Mouse (Mus musculus) CH12.LX (cell line): ENCODE results near the gene Alyref. TPM values are rescaled to one million over a fixed set of nuclear protein-coding genes. Genes with fewer than 3 reads are reported as not detected.
A peak's percentile ranks its signal among the peaks of the same experiment; 100 is the strongest.

ENCODE experiments used
- DNase-seq: peaks from one replicate; pipeline ENCODE4 v3.0.0-alpha.2; 2013; ENCODE audit errors: extremely low read depth
- H3K27ac ChIP-seq: 2 replicates; pipeline ENCODE4 v1.5.1; 2012; ENCODE audit warnings: low read depth, mild to moderate bottlenecking, control low read depth, moderate library complexity; ENCODE audit not compliant: insufficient read depth
- H3K27me3 ChIP-seq: replicated peaks from 2 replicates; pipeline ENCODE3; 2012; ENCODE audit warnings: inconsistent platforms
- H3K36me3 ChIP-seq, 2 experiments: replicated peaks in 1 of 2; 2 replicates each; pipeline versions ENCODE3 to v1.6.1; 2012; ENCODE audit warnings: inconsistent platforms in 1 of 2, low read length in 1 of 2, mild to moderate bottlenecking in 1 of 2, mixed read lengths in 1 of 2, moderate library complexity in 1 of 2; ENCODE audit not compliant: control insufficient read depth in 1 of 2, insufficient read depth in 1 of 2
- H3K4me1 ChIP-seq, 2 experiments: 2 replicates each; pipeline ENCODE4 v1.6.1; 2012; ENCODE audit warnings: inconsistent platforms in 1 of 2, moderate library complexity in 1 of 2; ENCODE audit not compliant: insufficient read depth in 2 of 2, control insufficient read depth in 1 of 2
- H3K4me2 ChIP-seq: 2 replicates; pipeline ENCODE4 v1.6.1; 2012; ENCODE audit warnings: low read depth, mild to moderate bottlenecking, control low read depth; ENCODE audit not compliant: poor library complexity, insufficient read depth, severe bottlenecking
- H3K4me3 ChIP-seq, 3 experiments: fragments of 150-350 bp in 1 of 3; sonication (generic) in 1 of 3; replicated peaks in 1 of 3; 2 replicates each; pipeline versions ENCODE3 to v1.5.1; 2011 to 2012; ENCODE audit warnings: low read depth in 2 of 3, low read length in 2 of 3, mild to moderate bottlenecking in 2 of 3, moderate library complexity in 2 of 3, control low read depth in 1 of 3, improper control_type of control experiment in 1 of 3, inconsistent platforms in 1 of 3, mixed read lengths in 1 of 3; ENCODE audit not compliant: poor library complexity in 1 of 3
- H3K79me2 ChIP-seq: replicated peaks from 2 replicates; pipeline ENCODE4 v1.6.1; 2012; ENCODE audit warnings: mild to moderate bottlenecking, moderate library complexity; ENCODE audit not compliant: control insufficient read depth, poor library complexity, insufficient read depth, severe bottlenecking; ENCODE audit errors: extremely low read depth
- H3K9ac ChIP-seq: 2 replicates; pipeline ENCODE4 v1.6.1; 2012; ENCODE audit warnings: low read depth, mild to moderate bottlenecking, control low read depth, moderate library complexity; ENCODE audit not compliant: insufficient read depth
- H3K9me3 ChIP-seq: replicated peaks from 2 replicates; pipeline ENCODE3; 2012; ENCODE audit warnings: low read length, inconsistent platforms, mixed read lengths
- BHLHE40 ChIP-seq: IDR thresholded peaks from 2 replicates; pipeline ENCODE4 v1.6.1; 2011; ENCODE audit warnings: mild to moderate bottlenecking, low read depth, low read length, improper control_type of control experiment
- CHD1 ChIP-seq: IDR thresholded peaks from 2 replicates; pipeline ENCODE4 v1.6.1; 2012; ENCODE audit warnings: low read depth, low read length, improper control_type of control experiment, inconsistent platforms
- CHD2 ChIP-seq: IDR thresholded peaks from 2 replicates; pipeline ENCODE4 v1.6.1; 2011; ENCODE audit warnings: low read length, improper control_type of control experiment
- ELF1 ChIP-seq: IDR thresholded peaks from 2 replicates; pipeline ENCODE4 v1.6.1; 2014; ENCODE audit warnings: low read depth, mild to moderate bottlenecking, inconsistent platforms, low read length, improper control_type of control experiment
- EP300 ChIP-seq: IDR thresholded peaks from 2 replicates; pipeline ENCODE4 v1.6.1; 2011; ENCODE audit warnings: low read length, improper control_type of control experiment
- HCFC1 ChIP-seq: IDR thresholded peaks from 2 replicates; pipeline ENCODE4 v1.6.1; 2012; ENCODE audit warnings: low read depth, mild to moderate bottlenecking, inconsistent platforms, low read length, improper control_type of control experiment
- JUND ChIP-seq: conservative IDR thresholded peaks from 2 replicates; pipeline ENCODE4 v1.6.1; 2011; ENCODE audit warnings: low read depth, low read length, improper control_type of control experiment
- KAT2A ChIP-seq: IDR thresholded peaks from 2 replicates; pipeline ENCODE4 v1.6.1; 2012; ENCODE audit warnings: low read length, improper control_type of control experiment, inconsistent platforms; ENCODE audit not compliant: insufficient replicate concordance
- MAFK ChIP-seq: IDR thresholded peaks from 2 replicates; pipeline ENCODE4 v1.6.1; 2011; ENCODE audit warnings: low read length, improper control_type of control experiment; ENCODE audit not compliant: insufficient replicate concordance
- MAX ChIP-seq: IDR thresholded peaks from 2 replicates; pipeline ENCODE4 v1.6.1; 2011; ENCODE audit warnings: low read length, improper control_type of control experiment
- MEF2A ChIP-seq: IDR thresholded peaks from 2 replicates; pipeline ENCODE4 v1.6.1; 2014; ENCODE audit warnings: low read depth, mild to moderate bottlenecking, inconsistent platforms, low read length, improper control_type of control experiment, borderline replicate concordance
- MXI1 ChIP-seq: IDR thresholded peaks from 2 replicates; pipeline ENCODE4 v1.6.1; 2011; ENCODE audit warnings: mild to moderate bottlenecking, low read depth, low read length, improper control_type of control experiment
- PAX5 ChIP-seq: IDR thresholded peaks from 2 replicates; pipeline ENCODE4 v1.6.1; 2012; ENCODE audit warnings: low read length, inconsistent platforms, mixed read lengths
- POLR2A ChIP-seq: IDR thresholded peaks from 2 replicates; pipeline ENCODE4 v1.6.1; 2011; ENCODE audit warnings: low read depth, mild to moderate bottlenecking, improper control_type of control experiment, low read length
- POLR2AphosphoS2 ChIP-seq: IDR thresholded peaks from 2 replicates; pipeline ENCODE4 v1.6.1; 2011; ENCODE audit warnings: low read depth, low read length, improper control_type of control experiment
- RCOR1 ChIP-seq: conservative IDR thresholded peaks from 2 replicates; pipeline ENCODE4 v1.6.1; 2012; ENCODE audit warnings: low read depth, mild to moderate bottlenecking, inconsistent platforms, low read length, improper control_type of control experiment
- SIN3A ChIP-seq: IDR thresholded peaks from 2 replicates; pipeline ENCODE4 v1.6.1; 2012; ENCODE audit warnings: low read length, improper control_type of control experiment, inconsistent platforms
- UBTF ChIP-seq: IDR thresholded peaks from 2 replicates; pipeline ENCODE4 v1.6.1; 2012; ENCODE audit warnings: low read depth, mild to moderate bottlenecking, inconsistent platforms, low read length, improper control_type of control experiment, moderate library complexity
- ZKSCAN1 ChIP-seq: IDR thresholded peaks from 2 replicates; pipeline ENCODE4 v1.6.1; 2012; ENCODE audit warnings: low read depth, inconsistent platforms, low read length, improper control_type of control experiment, borderline replicate concordance
- ZNF384 ChIP-seq: IDR thresholded peaks from 2 replicates; pipeline ENCODE4 v1.6.1; 2012; ENCODE audit warnings: low read depth, low read length, improper control_type of control experiment, inconsistent platforms
- dilution Hi-C: fragments of 300-500 bp; cut with MboI; formaldehyde crosslinking; loops from 2 replicates; pipeline ENCODE4 v1.14.3; 2020; ENCODE audit warnings: low sequenced_read_pairs; ENCODE audit not compliant: extremely low pct_unique_long_range_greater_than_20kb, extremely low pct_ligation_motif_present
- in situ Hi-C: fragments of 300-500 bp; cut with MboI; formaldehyde crosslinking; loops from 3 replicates; pipeline ENCODE4 v1.14.3; 2019; ENCODE audit warnings: low sequenced_read_pairs, low pct_ligation_motif_present, low pct_unique_long_range_greater_than_20kb, mixed read lengths
- polyA plus RNA-seq: library from polyadenylated mRNA; unstranded; fragments of >175 nt; gene quantifications from 2 replicates; pipeline ENCODE4 v1.2.1, GENCODE M21; 2012; ENCODE audit warnings: low read depth; ENCODE audit not compliant: insufficient read length
- total RNA-seq, 2 experiments: library from RNA; depleted of rRNA; stranded (reverse); fragments of 300-350 nt in 1 of 2; fragments of >200 nt in 1 of 2; gene quantifications; 2 replicates each; pipeline ENCODE4 v1.2.3; 2012 to 2014

The Alyref gene
- total and polyA plus RNA-seq, 3 experiments = 358 to 582 (median 451) TPM

DNA sequence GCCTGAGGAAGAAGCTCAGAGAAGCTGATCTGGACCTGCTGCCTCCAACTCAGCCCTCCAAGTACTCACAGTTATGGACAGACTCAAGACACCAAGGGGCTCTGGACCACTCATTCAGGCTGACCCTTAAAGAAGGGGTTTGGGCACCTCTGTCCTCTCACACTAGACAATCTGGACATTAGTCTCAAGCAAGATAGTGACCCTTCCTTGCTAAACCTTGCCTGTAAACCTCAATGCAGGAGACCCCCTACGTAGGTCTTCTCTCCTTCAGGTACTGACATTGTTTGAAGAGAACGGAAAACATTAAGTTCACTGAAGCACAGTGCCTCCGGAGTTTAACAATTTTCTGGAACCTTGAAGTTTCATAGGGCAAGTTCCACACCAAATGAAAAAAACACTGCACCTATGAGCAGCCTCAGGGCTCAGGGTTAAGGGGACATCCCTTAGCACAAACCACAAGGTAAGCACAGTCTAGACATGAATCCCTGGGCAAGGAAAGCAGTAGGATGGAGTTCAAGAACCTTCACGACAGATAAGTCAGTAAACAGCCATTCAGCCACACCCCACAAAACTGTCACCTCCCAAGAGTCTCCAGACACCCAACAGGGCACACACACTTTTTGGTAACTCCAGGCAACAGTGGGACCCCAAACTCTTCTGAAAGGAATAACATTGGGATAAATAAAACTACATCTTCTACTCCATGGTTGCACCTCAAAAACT, 33.7 kb upstream of the Alyref start:
- H3K9ac ChIP-seq = peak overlapping the region; percentile 96
- H3K79me2 ChIP-seq = peaks cover 39% of the 10 kb centered on the region
- H3K36me3 ChIP-seq = peaks cover 20 to 29% of the 10 kb centered on the region in 2 experiments
- peak overlapping the region; percentile 74 to 93 (median 83) for H3K4me3 ChIP-seq
- in situ Hi-C loops = no loop called here
- peaks cover 31 to 54% of the 10 kb centered on the region in 2 experiments for H3K4me1 ChIP-seq
- H3K9me3 ChIP-seq = no peaks in the 10 kb centered on the region
- DNase-seq = no peak
- H3K4me2 ChIP-seq = peak overlapping the region; percentile 87
- dilution Hi-C loops = no loop called here
- H3K27me3 ChIP-seq = no peaks in the 10 kb centered on the region
- TF ChIP-seq ZNF384 (no peak), CHD1 (0 out of 2 replicates have a peak, but pooled peaks have one; percentile 67)
- H3K27ac ChIP-seq = peak overlapping the region; percentile 74

GRCm38 (mm10) chr11:120630881-120631725, 32.9 kb upstream of the Alyref start:
- in situ Hi-C loops (no loop called here), dilution Hi-C loops (no loop called here)
- Histone ChIP-seq H3K9me3 (no peaks in the 10 kb centered on the region), H3K4me2 (peak overlapping the region; percentile 87), H3K27ac (peak overlapping the region; percentile 74), H3K79me2 (peaks cover 39% of the 10 kb centered on the region), H3K36me3 (peaks cover 22 to 31% of the 10 kb centered on the region in 2 experiments), H3K4me3 (peak overlapping the region; percentile 12 to 83 (median 74)), H3K4me1 (peaks cover 34 to 62% of the 10 kb centered on the region in 2 experiments), H3K27me3 (no peaks in the 10 kb centered on the region), H3K9ac (peak overlapping the region; percentile 96)
- TF ChIP-seq HCFC1 = no peak
- 0 out of 2 replicates have a peak, but pooled peaks have one; percentile 19 for TF ChIP-seq JUND
- TF ChIP-seq MAFK = no peak
- no peak for TF ChIP-seq ZKSCAN1
- TF ChIP-seq SIN3A = peak; percentile 44; the same call in 1 of the 2 replicates
- peak; percentile 26; the same call in 1 of the 2 replicates for TF ChIP-seq CHD2
- no peak for TF ChIP-seq CHD1
- TF ChIP-seq MEF2A = no peak
- TF ChIP-seq POLR2AphosphoS2 = no peak
- no peak for TF ChIP-seq UBTF
- no peak for TF ChIP-seq EP300
- TF ChIP-seq MAX = 0 out of 2 replicates have a peak, but pooled peaks have one; percentile 19
- no peak for TF ChIP-seq PAX5
- no peak for TF ChIP-seq KAT2A
- 0 out of 2 replicates have a peak, but pooled peaks have one; percentile 14 for TF ChIP-seq POLR2A
- TF ChIP-seq RCOR1 = no peak
- TF ChIP-seq ELF1 = 0 out of 2 replicates have a peak, but pooled peaks have one; percentile 6
- no peak; the same call in 1 of the 2 replicates for TF ChIP-seq MXI1
- peak; percentile 23; the same call in 1 of the 2 replicates for TF ChIP-seq BHLHE40
- DNase-seq = no peak
